Mouse (Mus musculus) erythroblast, embryonic 14.5 days (primary cell): ENCODE measurements around the gene Gm7697.
"Not testable (repeated sequence)": the region's sequence is repeated elsewhere in the genome, so short reads cannot be mapped to it uniquely, and the experiment has no call there.

Experiments
- GATA1 ChIP-seq: IDR thresholded peaks from 2 replicates; pipeline ENCODE4 v1.6.1; 2012; ENCODE audit warnings: low read length, inconsistent platforms, mixed read lengths
- TAL1 ChIP-seq: IDR thresholded peaks from 3 replicates; pipeline ENCODE4 v1.6.1; 2012; ENCODE audit warnings: low read length, inconsistent platforms, mixed read lengths

GRCm38 (mm10) chr8:69540764-69541163 lies 18.0 kb upstream of the Gm7697 start:
- TF ChIP-seq GATA1, TAL1: not testable (repeated sequence)
